Comparison of ENCODE assay signal across 22 mouse cellular contexts in genomic region chr3:89700461-89700860, GRCm38 (mm10). TPM values are rescaled to one million over a fixed set of nuclear protein-coding genes. Genes with fewer than 3 reads are reported as not detected.
DNase-seq lines count a peak whose midpoint lies in the region; ATAC-seq and TF ChIP-seq lines count a peak whose summit lies in the region.
"Had no signal": no experiment of that assay in that cellular context is flagged by ENCODE, and none has a peak within 500 bp of the region (broad histone marks: within the 10 kb centered on the region; RNA-seq: fewer than 3 reads in every experiment).

No protein-coding gene starts in this region.

- no peak overlapping the region for H3K4me3 ChIP-seq in embryonic facial prominence, embryonic 11.5 days (ENCODE audit: low read depth, low read length)
- no peak overlapping the region for H3K4me3 ChIP-seq in embryonic facial prominence, embryonic 10.5 days
- H3K4me3 ChIP-seq in neural tube, embryonic 11.5 days (ENCODE audit: low read depth, low read length) = no peak overlapping the region
- H3K4me3 ChIP-seq in neural tube, embryonic 15.5 days (replicated peaks) = no peak overlapping the region
- H3K4me3 ChIP-seq in limb, embryonic 10.5 days = no peak overlapping the region
- no peak overlapping the region for H3K4me3 ChIP-seq in cerebellum, adult 2 months (replicated peaks; ENCODE audit: insufficient read depth, low read depth, low read length)
- H3K4me3 ChIP-seq: embryonic facial prominence, embryonic 13.5 days; forebrain, embryonic 12.5 days; heart, embryonic 15.5 days; hindbrain, embryonic 10.5 days had no signal

- H3K9ac ChIP-seq in embryonic facial prominence, embryonic 11.5 days (replicated peaks; ENCODE audit: low read length) = no peak overlapping the region
- no peak overlapping the region for H3K9ac ChIP-seq in neural tube, embryonic 11.5 days (ENCODE audit: low read length)
- H3K9ac ChIP-seq in neural tube, embryonic 15.5 days (replicated peaks) = no peak overlapping the region
- H3K9ac ChIP-seq: embryonic facial prominence, embryonic 13.5 days; forebrain, embryonic 12.5 days; heart, embryonic 15.5 days; hindbrain, embryonic 14.5 days had no signal

- no peak for TF ChIP-seq POLR2A in cerebellum, adult 2 months (IDR thresholded peaks at IDR 0.05; ENCODE audit: borderline replicate concordance, insufficient read depth, low read length)

- no peak overlapping the region for H3K4me2 ChIP-seq in embryonic facial prominence, embryonic 11.5 days (ENCODE audit: low read depth, low read length)
- no peak overlapping the region for H3K4me2 ChIP-seq in neural tube, embryonic 11.5 days (ENCODE audit: low read depth)
- no peak overlapping the region for H3K4me2 ChIP-seq in neural tube, embryonic 15.5 days
- H3K4me2 ChIP-seq: embryonic facial prominence, embryonic 13.5 days; forebrain, embryonic 12.5 days; heart, embryonic 11.5 days; heart, embryonic 15.5 days; hindbrain, embryonic 14.5 days had no signal

- no peaks in the 10 kb centered on the region for H3K36me3 ChIP-seq in embryonic facial prominence, embryonic 11.5 days (replicated peaks; ENCODE audit: control insufficient read depth, insufficient read depth, low read depth, low read length)
- no peaks in the 10 kb centered on the region for H3K36me3 ChIP-seq in embryonic facial prominence, embryonic 10.5 days (replicated peaks)
- no peaks in the 10 kb centered on the region for H3K36me3 ChIP-seq in neural tube, embryonic 11.5 days (ENCODE audit: control insufficient read depth, insufficient read depth, low read length)
- no peaks in the 10 kb centered on the region for H3K36me3 ChIP-seq in neural tube, embryonic 15.5 days
- no peaks in the 10 kb centered on the region for H3K36me3 ChIP-seq in limb, embryonic 10.5 days
- H3K36me3 ChIP-seq: embryonic facial prominence, embryonic 13.5 days; forebrain, embryonic 12.5 days; heart, embryonic 15.5 days; hindbrain, embryonic 10.5 days had no signal

- no peak for ATAC-seq in embryonic facial prominence, embryonic 11.5 days (replicated peaks; ENCODE audit: insufficient number of reproducible peaks, low FRiP score, low TSS enrichment, low read depth)
- no peak for ATAC-seq in neural tube, embryonic 11.5 days (ENCODE audit: insufficient read depth, low FRiP score, low TSS enrichment)
- no peak for ATAC-seq in neural tube, embryonic 15.5 days (ENCODE audit: low FRiP score)
- ATAC-seq: forebrain, embryonic 16.5 days; intestine, embryonic 16.5 days had no signal

- no peaks in the 10 kb centered on the region for H3K4me1 ChIP-seq in embryonic facial prominence, embryonic 11.5 days (ENCODE audit: control insufficient read depth, insufficient read depth, low read length)
- H3K4me1 ChIP-seq in embryonic facial prominence, embryonic 10.5 days = 0 out of 2 replicates have a peak, but pooled peaks cover 2% of the 10 kb centered on the region
- no peaks in the 10 kb centered on the region for H3K4me1 ChIP-seq in neural tube, embryonic 11.5 days (ENCODE audit: control insufficient read depth, insufficient read depth, low read length)
- no peaks in the 10 kb centered on the region for H3K4me1 ChIP-seq in neural tube, embryonic 15.5 days
- H3K4me1 ChIP-seq in limb, embryonic 10.5 days = peaks cover 17% of the 10 kb centered on the region
- no peaks in the 10 kb centered on the region for H3K4me1 ChIP-seq in cerebellum, adult 2 months (ENCODE audit: control insufficient read depth, insufficient read depth, low read length)
- H3K4me1 ChIP-seq: heart, embryonic 15.5 days; hindbrain, embryonic 10.5 days had no signal

- H3K27ac ChIP-seq in embryonic facial prominence, embryonic 11.5 days (replicated peaks; ENCODE audit: low read depth, low read length) = no peak overlapping the region
- H3K27ac ChIP-seq in embryonic facial prominence, embryonic 10.5 days (replicated peaks) = no peak overlapping the region
- no peak overlapping the region for H3K27ac ChIP-seq in neural tube, embryonic 11.5 days (ENCODE audit: low read depth, low read length)
- no peak overlapping the region for H3K27ac ChIP-seq in neural tube, embryonic 15.5 days (replicated peaks)
- no peak overlapping the region for H3K27ac ChIP-seq in limb, embryonic 10.5 days
- H3K27ac ChIP-seq in cerebellum, adult 2 months (ENCODE audit: insufficient read depth, low read length) = no peak overlapping the region
- H3K27ac ChIP-seq: embryonic facial prominence, embryonic 13.5 days; forebrain, embryonic 12.5 days; heart, embryonic 15.5 days; hindbrain, embryonic 10.5 days; hindbrain, embryonic 14.5 days had no signal

- WGBS in embryonic facial prominence, embryonic 11.5 days = 57% methylated on average over 11 of the region's 11 CpGs
- WGBS in embryonic facial prominence, embryonic 10.5 days = 75% methylated on average over 11 of the region's 11 CpGs
- 58% methylated on average over 11 of the region's 11 CpGs for WGBS in neural tube, embryonic 11.5 days
- 58% methylated on average over 11 of the region's 11 CpGs for WGBS in neural tube, embryonic 15.5 days
- WGBS in limb, embryonic 10.5 days = 63% methylated on average over 11 of the region's 11 CpGs
- 63% methylated on average over 11 of the region's 11 CpGs for WGBS in cerebellum, adult 2 months

- TF ChIP-seq CTCF in cerebellum, adult 2 months (IDR thresholded peaks at IDR 0.05; ENCODE audit: borderline replicate concordance, insufficient read depth, low read depth, low read length) = no peak

- no peaks in the 10 kb centered on the region for H3K9me3 ChIP-seq in embryonic facial prominence, embryonic 11.5 days (replicated peaks; ENCODE audit: control insufficient read depth, low read length)
- no peaks in the 10 kb centered on the region for H3K9me3 ChIP-seq in embryonic facial prominence, embryonic 10.5 days
- H3K9me3 ChIP-seq in neural tube, embryonic 11.5 days (ENCODE audit: control insufficient read depth, low read length) = no peaks in the 10 kb centered on the region
- no peaks in the 10 kb centered on the region for H3K9me3 ChIP-seq in neural tube, embryonic 15.5 days (replicated peaks)
- no peaks in the 10 kb centered on the region for H3K9me3 ChIP-seq in limb, embryonic 10.5 days (replicated peaks)
- H3K9me3 ChIP-seq: embryonic facial prominence, embryonic 13.5 days; forebrain, embryonic 12.5 days; heart, embryonic 15.5 days; hindbrain, embryonic 10.5 days had no signal

- peak; percentile 23 for DNase-seq in embryonic facial prominence, embryonic 11.5 days (ENCODE audit: low spot score)
- DNase-seq in embryonic facial prominence, embryonic 10.5 days (ENCODE audit: low spot score) = no peak
- DNase-seq in neural tube, embryonic 11.5 days (ENCODE audit: low spot score) = peak; percentile 45
- DNase-seq in limb, embryonic 10.5 days (ENCODE audit: low spot score) = peak; percentile 33
- DNase-seq in urinary bladder, postnatal 4 days (ENCODE audit: low spot score in 2 of 2) = no peak
- no peak for DNase-seq in cerebellum, adult 2 months
- DNase-seq: adrenal gland, adult 2 months; adrenal gland, postnatal 25 days; cerebellum, adult 8-10 months; cerebellum, postnatal 14 days; gastrocnemius, postnatal 36 days; heart, adult 18-20 months; heart, postnatal 14 days had no signal

- H3K27me3 ChIP-seq in embryonic facial prominence, embryonic 11.5 days (ENCODE audit: control insufficient read depth, insufficient read depth, low read length) = no peaks in the 10 kb centered on the region
- H3K27me3 ChIP-seq in embryonic facial prominence, embryonic 10.5 days (replicated peaks; ENCODE audit: low read depth, poor library complexity, severe bottlenecking) = no peaks in the 10 kb centered on the region
- no peaks in the 10 kb centered on the region for H3K27me3 ChIP-seq in neural tube, embryonic 11.5 days (ENCODE audit: control insufficient read depth, insufficient read depth, low read length)
- no peaks in the 10 kb centered on the region for H3K27me3 ChIP-seq in neural tube, embryonic 15.5 days (replicated peaks)
- H3K27me3 ChIP-seq in limb, embryonic 10.5 days (ENCODE audit: low read depth, poor library complexity, severe bottlenecking) = 0 out of 2 replicates have a peak, but pooled peaks cover 5% of the 10 kb centered on the region
- no peaks in the 10 kb centered on the region; the same call in 1 of the 2 replicates for H3K27me3 ChIP-seq in cerebellum, adult 2 months (ENCODE audit: control insufficient read depth, insufficient read depth, low read length)

RNA-seq across cellular contexts. Expression of gene Adar, which starts 14.4 kb away (rescaled TPM):
- 14.9 and 15.1 TPM in 2 replicates for polyA plus RNA-seq in embryonic facial prominence, embryonic 11.5 days (2014; fragmentation: Nextera tagmentation; extraction: Ambion mirVana)
- polyA plus RNA-seq in embryonic facial prominence, embryonic 10.5 days (2016; fragmentation: Nextera tagmentation; extraction: Ambion mirVana) = 16.4 and 17.5 TPM in 2 replicates
- polyA plus RNA-seq in neural tube, embryonic 11.5 days (2014; fragmentation: Nextera tagmentation; extraction: Ambion mirVana) = 17.3 and 22.0 TPM in 2 replicates
- 22.9 and 24.6 TPM in 2 replicates for polyA plus RNA-seq in neural tube, embryonic 15.5 days (2015; fragmentation: Nextera tagmentation; extraction: Ambion mirVana)
- 15.4 and 17.5 TPM in 2 replicates for polyA plus RNA-seq in limb, embryonic 10.5 days (2016; fragmentation: Nextera tagmentation; extraction: Ambion mirVana)
- 108 and 112 TPM in 2 replicates for polyA plus RNA-seq in cerebellum, adult 2 months (2012; rRNA removed)

Comparison
In these comparisons a context has a peak if more than half of its experiments do, and no peak if none do; other contexts are left out.
1. DNase-seq: peak in embryonic facial prominence, embryonic 11.5 days (single experiment), neural tube, embryonic 11.5 days (single experiment) and limb, embryonic 10.5 days (single experiment); none in embryonic facial prominence, embryonic 10.5 days (single experiment), urinary bladder, postnatal 4 days (0 of 2) and cerebellum, adult 2 months (0 of 2).